Mouse (Mus musculus) right cerebral cortex, postnatal 4 days (tissue): ENCODE measurements at regions not wholly inside any gene's neighbourhood (a gene's known extent, or its start where the extent isn't known, plus 50 kb on each side); places are given as distances from the start of the nearest gene placed in this dataset.
A peak's percentile ranks its signal among the peaks of the same experiment; 100 is the strongest.
"Not testable (repeated sequence)": the region's sequence is repeated elsewhere in the genome, so short reads cannot be mapped to it uniquely, and the experiment has no call there.

Experiments
- DNase-seq: peaks from one replicate; pipeline ENCODE4 v3.0.0-alpha.2; 2022

GRCm38 (mm10) chr16:63104938-63105714 lies 251.0 kb downstream of the Pros1 start:
- no peak for DNase-seq

GRCm38 (mm10) chr16:63116456-63116855 lies 262.3 kb downstream of the Pros1 start:
- DNase-seq, result peak; percentile 23

- DNase-seq, result no peak
These were observed 264.6 kb downstream of the Pros1 start for GRCm38 (mm10) chr16:63118721-63119120.

- no peak for DNase-seq
These were observed 289.7 kb downstream of the Pros1 start for GRCm38 (mm10) chr16:63143851-63144250.

- no peak for DNase-seq
These were observed 301.3 kb downstream of the Pros1 start for GRCm38 (mm10) chr16:63155300-63155821.

GRCm38 (mm10) chr16:63170101-63170500 lies 316.0 kb downstream of the Pros1 start:
- DNase-seq, result no peak

GRCm38 (mm10) chr16:63179228-63179627 lies 325.1 kb downstream of the Pros1 start:
- DNase-seq, result peak; percentile 13

- DNase-seq, result no peak
These were observed 337.1 kb downstream of the Pros1 start for GRCm38 (mm10) chr16:63191181-63191580.

- no peak for DNase-seq
These were observed 337.5 kb downstream of the Pros1 start for GRCm38 (mm10) chr16:63191623-63192022.

- no peak for DNase-seq
These were observed 340.5 kb downstream of the Pros1 start for GRCm38 (mm10) chr16:63194595-63194994.

GRCm38 (mm10) chr16:63213471-63213870 lies 359.4 kb downstream of the Pros1 start:
- not testable (repeated sequence) for DNase-seq

- no peak for DNase-seq
These were observed 366.2 kb downstream of the Pros1 start for GRCm38 (mm10) chr16:63220228-63220879.

GRCm38 (mm10) chr16:63224608-63225007 lies 370.5 kb downstream of the Pros1 start:
- DNase-seq, result no peak

- no peak for DNase-seq
These were observed 371.0 kb downstream of the Pros1 start for GRCm38 (mm10) chr16:63225097-63225496.

GRCm38 (mm10) chr16:63229135-63229534 lies 375.0 kb downstream of the Pros1 start:
- DNase-seq, result no peak

- no peak for DNase-seq
These were observed 375.5 kb downstream of the Pros1 start for GRCm38 (mm10) chr16:63229567-63229966.

GRCm38 (mm10) chr16:63270173-63270572 lies 416.1 kb downstream of the Pros1 start:
- no peak for DNase-seq

GRCm38 (mm10) chr16:63277556-63277955 lies 423.4 kb downstream of the Pros1 start:
- no peak for DNase-seq

GRCm38 (mm10) chr16:63278259-63278697 lies 424.2 kb downstream of the Pros1 start:
- DNase-seq, result no peak

- no peak for DNase-seq
These were observed 433.5 kb downstream of the Pros1 start for GRCm38 (mm10) chr16:63287655-63288054.

- no peak for DNase-seq
These were observed 457.6 kb downstream of the Pros1 start for GRCm38 (mm10) chr16:63311676-63312075.

- DNase-seq, result no peak
These were observed 459.4 kb downstream of the Pros1 start for GRCm38 (mm10) chr16:63313544-63313943.

- DNase-seq, result no peak
These were observed 465.5 kb downstream of the Pros1 start for GRCm38 (mm10) chr16:63319602-63320001.

GRCm38 (mm10) chr16:63351511-63352125 lies 497.5 kb downstream of the Pros1 start:
- DNase-seq, result no peak
